Mouse (Mus musculus) embryonic facial prominence, embryonic 13.5 days (tissue): ENCODE results near the gene Tsr3. TPM values are rescaled to one million over a fixed set of nuclear protein-coding genes. Genes with fewer than 3 reads are reported as not detected.
A peak's percentile ranks its signal among the peaks of the same experiment; 100 is the strongest.

Experiments
- ATAC-seq: fragments of 200-750 bp; cut with Nextera tagmentation; 2 replicates; pipeline ENCODE4 v1.8.0; 2017; ENCODE audit warnings: low read depth; ENCODE audit not compliant: insufficient number of reproducible peaks, insufficient read depth, low FRiP score, low TSS enrichment
- H3K27ac ChIP-seq: fragments of 300-500 bp; sonication (generic); 2 replicates; pipeline ENCODE4 v1.5.1; 2015; ENCODE audit warnings: moderate library complexity, mild to moderate bottlenecking, inconsistent platforms
- H3K27me3 ChIP-seq: fragments of 300-500 bp; sonication (generic); 2 replicates; pipeline ENCODE4 v1.6.1; 2015; ENCODE audit warnings: mild to moderate bottlenecking, inconsistent platforms
- H3K36me3 ChIP-seq: fragments of 300-500 bp; sonication (generic); 2 replicates; pipeline ENCODE4 v1.6.1; 2015; ENCODE audit warnings: mild to moderate bottlenecking, inconsistent platforms
- H3K4me1 ChIP-seq: fragments of 300-500 bp; sonication (generic); 2 replicates; pipeline ENCODE4 v1.6.1; 2015; ENCODE audit warnings: inconsistent platforms
- H3K4me2 ChIP-seq: fragments of 300-500 bp; sonication (generic); 2 replicates; pipeline ENCODE4 v1.6.1; 2015; ENCODE audit warnings: moderate library complexity, mild to moderate bottlenecking, inconsistent platforms
- H3K4me3 ChIP-seq: fragments of 300-500 bp; sonication (generic); 2 replicates; pipeline ENCODE4 v1.5.1; 2015; ENCODE audit warnings: mild to moderate bottlenecking, inconsistent platforms
- H3K9ac ChIP-seq: fragments of 300-500 bp; sonication (generic); 2 replicates; pipeline ENCODE4 v1.6.1; 2015; ENCODE audit warnings: mild to moderate bottlenecking, inconsistent platforms
- H3K9me3 ChIP-seq: fragments of 300-500 bp; sonication (generic); 2 replicates; pipeline ENCODE4 v1.6.1; 2016; ENCODE audit warnings: inconsistent platforms
- WGBS: fragments of 180-500 bp; shearing (Covaris S2); methylation state at CpG from one replicate; pipeline ENCODE4 v1.1.7; 2015; ENCODE audit warnings: mixed read lengths; 5-methylcytosine and 5-hydroxymethylcytosine counted together
- polyA plus RNA-seq: library from polyadenylated mRNA; unstranded; fragments of >200 nt; fragmentation: Nextera tagmentation; extraction: Ambion mirVana; gene quantifications from 2 replicates; pipeline ENCODE4 v1.2.1, GENCODE M21; 2015

Tsr3 gene
- polyA plus RNA-seq = 54.4 and 57.2 TPM in 2 replicates

DNA sequence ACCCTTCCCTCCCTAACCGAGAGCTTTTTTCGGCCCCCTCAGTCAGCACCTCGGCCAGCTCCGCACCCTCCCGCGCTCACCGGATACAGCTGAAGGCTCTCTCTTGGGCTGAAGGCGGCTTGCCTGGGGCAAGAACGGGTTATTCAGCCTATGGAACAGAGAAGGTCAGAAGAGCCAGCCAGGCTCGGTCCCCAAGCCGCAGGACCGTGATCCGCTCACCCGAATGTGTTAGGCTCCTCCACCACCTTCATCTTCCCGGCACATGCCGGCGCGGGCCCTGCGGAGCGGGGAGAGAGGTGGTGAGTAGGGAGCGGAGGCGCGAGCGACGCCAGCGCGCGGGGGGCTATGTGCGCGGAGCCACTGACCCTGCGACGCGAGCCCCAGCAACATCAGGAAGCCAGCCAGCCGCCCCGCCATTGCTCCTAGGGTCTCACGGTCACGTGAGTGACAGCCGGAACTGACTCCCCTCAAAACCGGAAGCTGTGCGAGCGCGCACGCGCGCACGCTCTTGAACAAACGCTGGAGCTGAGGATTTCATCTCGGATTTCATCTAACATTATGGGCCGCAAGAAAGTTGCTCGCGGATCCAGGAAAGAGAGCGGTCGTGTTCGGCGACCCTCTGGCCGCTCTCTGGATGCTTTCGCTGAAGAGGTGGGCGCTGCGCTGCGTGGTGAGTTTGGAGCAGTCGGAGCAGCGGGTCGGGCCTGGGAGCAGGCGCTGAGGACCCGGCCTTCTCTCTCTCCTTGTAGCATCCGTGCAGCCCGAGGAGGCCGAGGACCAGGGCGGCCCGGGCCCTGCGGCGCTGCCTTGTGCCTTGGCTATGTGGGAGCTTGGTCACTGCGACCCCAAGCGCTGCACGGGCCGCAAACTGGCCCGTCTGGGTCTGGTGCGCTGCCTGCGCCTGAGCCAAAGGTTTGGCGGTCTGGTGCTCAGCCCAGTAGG, at the start of gene Tsr3, which contains the start of gene Gnptg:
Gene Tsr3, plus strand, starts transcription at position 476 of the 942 bp plus-strand sequence.
Gene Gnptg, minus strand, starts transcription at position 430 of the 942 bp plus-strand sequence.
- H3K4me2 ChIP-seq = peak within 1 kb of the TSS; percentile 81
- no peaks in the 10 kb centered on the region for H3K9me3 ChIP-seq
- peaks cover 17% of the 10 kb centered on the region for H3K4me1 ChIP-seq
- peak within 1 kb of the TSS; percentile 99 for H3K4me3 ChIP-seq
- H3K9ac ChIP-seq = peak within 1 kb of the TSS; percentile 99
- H3K27me3 ChIP-seq = no peaks in the 10 kb centered on the region
- peak; percentile 76; the same call in 1 of the 2 replicates for ATAC-seq
- WGBS = under 1% methylated on average over 80 of the region's 80 CpGs
- peak within 1 kb of the TSS; percentile 94 for H3K27ac ChIP-seq
- H3K36me3 ChIP-seq = peaks cover 52% of the 10 kb centered on the region

DNA sequence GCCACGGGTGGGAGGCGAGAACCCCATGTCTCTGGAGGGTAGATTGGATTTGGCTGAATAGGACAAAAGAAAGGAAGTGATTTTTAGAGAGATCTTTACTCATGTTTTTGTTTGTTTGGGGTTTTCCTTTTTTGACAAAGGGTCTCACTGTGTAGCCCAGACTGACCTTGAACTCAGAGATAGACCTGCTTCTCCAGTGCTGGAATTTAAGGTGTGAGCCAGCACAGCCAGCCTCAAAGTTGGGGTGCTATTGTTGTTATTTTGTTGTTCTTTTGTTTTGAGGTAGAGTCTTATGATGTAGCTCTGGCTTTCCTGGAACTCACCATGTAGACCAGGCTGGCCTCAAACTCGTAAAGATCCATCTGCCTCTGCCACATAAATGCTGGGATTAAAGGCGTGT, 37.6 kb upstream of the Tsr3 start:
- WGBS = 87% methylated on average over 4 of the region's 4 CpGs
- H3K27me3 ChIP-seq = no peaks in the 10 kb centered on the region
- peaks cover 84% of the 10 kb centered on the region for H3K36me3 ChIP-seq
- H3K4me3 ChIP-seq = no peak overlapping the region
- ATAC-seq = no peak
- H3K27ac ChIP-seq = no peak overlapping the region
- no peak overlapping the region for H3K4me2 ChIP-seq
- H3K9me3 ChIP-seq = no peaks in the 10 kb centered on the region
- no peak overlapping the region for H3K9ac ChIP-seq
- no peaks in the 10 kb centered on the region for H3K4me1 ChIP-seq

GRCm38 (mm10) chr17:25210006-25210405, 30.0 kb upstream of the Tsr3 start:
- Histone ChIP-seq H3K9ac (no peak overlapping the region), H3K4me2 (no peak overlapping the region), H3K27me3 (no peaks in the 10 kb centered on the region), H3K27ac (no peak overlapping the region), H3K4me3 (no peak overlapping the region), H3K4me1 (no peaks in the 10 kb centered on the region), H3K9me3 (no peaks in the 10 kb centered on the region), H3K36me3 (peaks cover 92% of the 10 kb centered on the region)
- 94% methylated on average over 4 of the region's 4 CpGs for WGBS
- ATAC-seq = no peak

DNA sequence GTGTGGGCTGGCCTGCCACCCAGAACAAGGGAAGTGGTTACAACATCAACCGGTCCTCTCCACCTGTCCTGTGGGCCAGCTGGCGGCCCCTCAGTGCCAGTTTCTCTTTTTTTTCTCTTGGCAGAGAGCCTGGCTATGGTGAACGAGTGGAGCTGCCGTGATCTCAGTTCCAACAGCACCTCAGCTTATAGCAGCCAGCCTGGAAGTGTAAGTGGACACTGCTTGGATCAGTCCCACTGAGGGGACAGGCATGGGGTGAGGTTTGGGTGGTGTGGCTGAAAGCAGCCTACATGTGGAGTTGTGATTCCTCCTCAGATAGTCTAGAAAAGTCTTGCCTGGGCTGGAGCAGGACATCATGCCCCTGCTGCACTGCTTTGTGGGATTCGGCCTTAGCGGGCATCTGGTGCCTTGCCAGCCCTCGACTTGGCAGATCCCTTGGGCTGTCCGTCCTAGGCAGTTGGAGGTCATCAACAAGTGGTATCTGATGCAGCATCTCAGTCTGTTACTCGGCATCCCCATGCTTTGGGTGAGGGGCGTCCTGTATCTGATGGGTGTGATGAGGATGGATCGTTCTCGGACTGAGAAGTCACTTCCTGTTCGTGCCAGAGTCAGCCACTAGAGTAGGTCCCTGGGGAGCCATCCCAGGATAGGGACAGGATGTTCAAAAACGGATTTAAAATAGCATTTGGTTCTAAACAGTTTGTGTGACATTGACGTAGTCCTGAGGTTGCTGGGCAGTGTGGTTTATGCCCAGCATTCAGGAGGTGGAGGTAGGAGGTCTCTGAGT, 29.1 kb upstream of the Tsr3 start:
- no peak overlapping the region for H3K27ac ChIP-seq
- H3K36me3 ChIP-seq = peaks cover 94% of the 10 kb centered on the region
- H3K4me2 ChIP-seq = no peak overlapping the region
- no peak for ATAC-seq
- H3K9ac ChIP-seq = no peak overlapping the region
- 90% methylated on average over 15 of the region's 15 CpGs for WGBS
- H3K9me3 ChIP-seq = no peaks in the 10 kb centered on the region
- H3K4me3 ChIP-seq = no peak overlapping the region
- no peaks in the 10 kb centered on the region for H3K4me1 ChIP-seq
- H3K27me3 ChIP-seq = no peaks in the 10 kb centered on the region

DNA sequence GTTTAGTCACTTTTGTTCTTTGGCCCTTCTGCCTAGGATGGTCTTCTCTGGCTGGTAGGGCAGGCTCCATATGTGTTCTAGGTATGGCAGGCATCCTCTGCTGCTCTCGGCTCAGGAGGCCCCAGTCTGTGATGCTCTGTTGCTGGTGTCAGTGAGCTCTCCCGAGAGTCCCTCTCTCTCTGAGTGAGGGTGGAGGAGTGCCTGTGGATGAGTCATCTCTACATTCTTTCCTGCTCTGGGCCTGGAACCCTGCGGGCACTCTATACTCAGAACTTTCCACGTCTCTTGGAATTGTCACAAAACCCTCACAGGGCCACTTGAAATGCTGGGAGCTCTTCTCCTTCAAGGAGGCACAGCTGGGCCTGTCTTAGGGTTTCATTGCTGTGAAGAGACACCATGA, 28.3 kb upstream of the Tsr3 start:
- Histone ChIP-seq H3K9me3 (no peaks in the 10 kb centered on the region), H3K9ac (no peak overlapping the region), H3K4me2 (no peak overlapping the region), H3K4me3 (no peak overlapping the region), H3K36me3 (peaks cover 96% of the 10 kb centered on the region), H3K4me1 (no peaks in the 10 kb centered on the region), H3K27ac (no peak overlapping the region), H3K27me3 (no peaks in the 10 kb centered on the region)
- ATAC-seq = no peak
- 87% methylated on average over 4 of the region's 4 CpGs for WGBS

DNA sequence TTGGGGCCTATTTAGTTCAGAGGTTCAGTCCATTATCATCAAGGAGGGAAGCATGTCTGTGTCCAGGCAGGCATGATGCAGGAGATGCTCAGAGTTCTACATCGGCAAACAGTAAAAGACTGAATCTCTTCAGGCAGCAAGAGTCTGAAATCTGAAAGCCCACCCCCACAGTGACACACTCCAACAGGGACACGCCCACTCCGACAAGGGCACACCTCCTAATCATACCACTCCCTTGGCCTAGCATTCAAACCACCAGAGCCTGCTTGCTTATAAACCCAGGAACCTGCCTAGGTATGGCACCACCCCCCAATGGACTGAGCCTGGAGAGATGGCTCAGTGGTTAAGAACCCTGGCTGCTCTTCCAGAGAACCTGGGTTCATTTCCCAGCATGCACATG, 24.5 kb upstream of the Tsr3 start:
- Histone ChIP-seq H3K4me1 (no peaks in the 10 kb centered on the region), H3K9me3 (no peaks in the 10 kb centered on the region), H3K27ac (no peak overlapping the region), H3K36me3 (peaks cover 91% of the 10 kb centered on the region), H3K27me3 (no peaks in the 10 kb centered on the region), H3K9ac (no peak overlapping the region), H3K4me2 (no peak overlapping the region), H3K4me3 (no peak overlapping the region)
- 80% methylated on average over 3 of the region's 3 CpGs for WGBS
- ATAC-seq = no peak

DNA sequence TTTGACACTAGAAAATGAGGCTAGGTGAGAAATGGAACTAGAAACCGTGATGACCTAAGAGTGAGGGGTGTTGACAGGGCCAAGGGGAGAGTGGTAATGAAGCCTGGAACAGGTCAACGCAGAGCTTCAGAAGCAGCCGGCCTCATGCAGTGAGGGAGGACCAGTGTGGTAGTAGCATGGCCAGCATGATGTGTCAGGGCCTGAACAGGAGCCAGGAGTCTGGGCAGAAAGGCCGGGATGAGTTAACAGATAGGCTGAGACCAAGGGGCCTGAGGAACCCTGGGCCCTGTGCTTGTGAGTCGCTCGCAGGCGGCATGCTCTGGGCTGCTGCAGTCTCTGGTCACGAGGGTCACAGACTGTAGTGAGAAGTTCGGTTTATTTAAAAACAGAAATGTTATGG, 21.0 kb upstream of the Tsr3 start:
- no peak overlapping the region for H3K4me3 ChIP-seq
- no peaks in the 10 kb centered on the region for H3K27me3 ChIP-seq
- H3K9ac ChIP-seq = no peak overlapping the region
- no peak overlapping the region for H3K4me2 ChIP-seq
- peaks cover 19% of the 10 kb centered on the region for H3K4me1 ChIP-seq
- WGBS = 84% methylated on average over 9 of the region's 9 CpGs
- no peaks in the 10 kb centered on the region for H3K9me3 ChIP-seq
- no peak for ATAC-seq
- no peak overlapping the region for H3K27ac ChIP-seq
- H3K36me3 ChIP-seq = peaks cover 68% of the 10 kb centered on the region

GRCm38 (mm10) chr17:25219492-25220295, 20.3 kb upstream of the Tsr3 start:
- H3K27ac ChIP-seq = no peak overlapping the region
- no peak overlapping the region for H3K9ac ChIP-seq
- no peak overlapping the region for H3K4me2 ChIP-seq
- peaks cover 66% of the 10 kb centered on the region for H3K36me3 ChIP-seq
- H3K9me3 ChIP-seq = no peaks in the 10 kb centered on the region
- WGBS = 88% methylated on average over 15 of the region's 15 CpGs
- H3K4me3 ChIP-seq = no peak overlapping the region
- H3K27me3 ChIP-seq = no peaks in the 10 kb centered on the region
- no peak for ATAC-seq
- H3K4me1 ChIP-seq = peaks cover 19% of the 10 kb centered on the region

- H3K27me3 ChIP-seq = no peaks in the 10 kb centered on the region
- ATAC-seq = no peak
- WGBS = 72% methylated on average over 1 of the region's 1 CpGs
- H3K4me2 ChIP-seq = no peak overlapping the region
- H3K4me1 ChIP-seq = peaks cover 19% of the 10 kb centered on the region
- peak overlapping the region; percentile 66; the same call in 1 of the 2 replicates for H3K27ac ChIP-seq
- H3K36me3 ChIP-seq = peaks cover 63% of the 10 kb centered on the region
- H3K9me3 ChIP-seq = no peaks in the 10 kb centered on the region
- no peak overlapping the region for H3K4me3 ChIP-seq
- no peak overlapping the region for H3K9ac ChIP-seq
Measured at GRCm38 (mm10) chr17:25220746-25221145, 19.2 kb upstream of the Tsr3 start.

GRCm38 (mm10) chr17:25221821-25222503, 18.0 kb upstream of the Tsr3 start:
- WGBS = 3% methylated on average over 15 of the region's 30 CpGs
- H3K4me3 ChIP-seq = peak overlapping the region; percentile 41
- no peaks in the 10 kb centered on the region for H3K27me3 ChIP-seq
- no peaks in the 10 kb centered on the region for H3K9me3 ChIP-seq
- peaks cover 64% of the 10 kb centered on the region for H3K36me3 ChIP-seq
- peak overlapping the region; percentile 57 for H3K9ac ChIP-seq
- H3K4me1 ChIP-seq = peaks cover 19% of the 10 kb centered on the region
- ATAC-seq = peak; percentile 74; the same call in 1 of the 2 replicates
- H3K4me2 ChIP-seq = peak overlapping the region; percentile 66
- H3K27ac ChIP-seq = peak overlapping the region; percentile 66
